Mouse (Mus musculus): Measurements from ENCODE around the gene Apol7a. TPM values are rescaled to one million over a fixed set of nuclear protein-coding genes. Genes with fewer than 3 reads are reported as not detected.

Gene Apol7a
- polyA plus RNA-seq, 2 experiments = 0.26 to 0.56 TPM

DNA sequence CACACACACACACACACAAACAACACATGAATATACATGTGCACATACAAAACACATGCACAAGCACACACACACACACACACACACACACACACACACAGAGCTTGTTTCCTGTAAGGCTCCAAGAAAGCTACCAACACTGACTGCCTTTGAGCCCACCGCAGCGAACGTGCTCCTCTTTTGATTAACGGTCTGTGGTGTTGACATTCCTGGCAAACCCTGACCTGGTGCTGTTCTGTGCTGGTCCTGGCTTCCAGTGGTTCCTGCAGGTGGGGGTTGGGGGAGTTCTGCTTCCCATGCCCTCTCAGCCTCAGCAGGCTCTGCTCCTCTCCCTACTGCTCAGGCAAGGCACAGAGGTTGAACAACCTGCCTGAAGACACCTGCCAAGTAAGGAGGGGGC, 45.1 kb downstream of the Apol7a start:
- no peak for TF ChIP-seq CTCF (IDR thresholded peaks at IDR 0.05; ENCODE audit: low read depth)
- no peak for TF ChIP-seq EP300 (IDR thresholded peaks at IDR 0.05; ENCODE audit: low read depth)
- 24% methylated on average over 4 of the region's 4 CpGs for WGBS (ENCODE audit: insufficient replicate concordance)
- no peak overlapping the region for H3K9ac ChIP-seq (replicated peaks)
- DNase-seq (ENCODE audit: low read depth in 3 of 3, low spot score in 3 of 3) (no peak), ATAC-seq (ENCODE audit: insufficient read depth) (no peak)
- no peaks in the 10 kb centered on the region for H3K9me3 ChIP-seq (ENCODE audit: control insufficient read depth, low read length)
- peaks cover 0 to 3% of the 10 kb centered on the region in 2 experiments; a peak in 2 of 4 replicates for H3K4me1 ChIP-seq (replicated peaks; ENCODE audit: control insufficient read depth in 2 of 2, insufficient read depth in 2 of 2, low read length in 1 of 2)
- H3K27me3 ChIP-seq (ENCODE audit: control insufficient read depth, insufficient read depth, low read length) = no peaks in the 10 kb centered on the region
- H3K4me3 ChIP-seq (ENCODE audit: insufficient read depth in 1 of 2, low read depth in 2 of 2, low read length in 2 of 2) = no peak overlapping the region
- no peak overlapping the region for H3K4me2 ChIP-seq (ENCODE audit: low read depth)
- H3K27ac ChIP-seq = no peak overlapping the region
- H3K36me3 ChIP-seq (replicated peaks; ENCODE audit: control insufficient read depth, insufficient read depth, low read depth) = no peaks in the 10 kb centered on the region

DNA sequence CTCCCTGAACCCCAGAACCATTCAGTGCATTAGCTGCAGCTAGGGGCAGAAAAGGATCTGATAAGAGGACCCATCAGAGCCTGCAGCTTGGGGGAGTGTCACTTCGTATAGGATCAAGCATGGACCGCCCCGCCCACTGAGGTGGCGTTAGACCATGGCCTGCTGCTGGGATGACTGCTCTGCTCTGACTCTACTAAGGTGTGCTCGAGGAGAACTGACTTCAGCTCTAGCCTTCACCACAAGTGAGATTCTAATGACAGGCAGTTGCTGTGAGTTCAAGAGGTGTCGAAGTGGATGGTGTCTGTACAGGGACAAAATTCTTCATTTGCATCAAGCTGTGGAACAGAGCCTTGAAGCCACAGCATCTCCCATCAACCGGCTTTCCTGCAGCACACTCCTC, 46.0 kb downstream of the Apol7a start:
- H3K4me1 ChIP-seq (replicated peaks; ENCODE audit: control insufficient read depth in 2 of 2, insufficient read depth in 2 of 2, low read length in 1 of 2) = peaks cover 0 to 2% of the 10 kb centered on the region in 2 experiments; a peak in 1 of 4 replicates
- H3K4me2 ChIP-seq (ENCODE audit: low read depth) = no peak overlapping the region
- no peaks in the 10 kb centered on the region for H3K9me3 ChIP-seq (ENCODE audit: control insufficient read depth, low read length)
- DNase-seq (ENCODE audit: low read depth in 3 of 3, low spot score in 3 of 3) = no peak
- H3K9ac ChIP-seq (replicated peaks) = no peak overlapping the region
- TF ChIP-seq CTCF (IDR thresholded peaks at IDR 0.05; ENCODE audit: low read depth) (no peak), EP300 (IDR thresholded peaks at IDR 0.05; ENCODE audit: low read depth) (no peak)
- H3K27ac ChIP-seq = no peak overlapping the region
- H3K4me3 ChIP-seq (ENCODE audit: insufficient read depth in 1 of 2, low read depth in 2 of 2, low read length in 2 of 2) = no peak overlapping the region
- H3K27me3 ChIP-seq (ENCODE audit: control insufficient read depth, insufficient read depth, low read length) = no peaks in the 10 kb centered on the region
- WGBS (ENCODE audit: insufficient replicate concordance) = 39% methylated on average over 7 of the region's 7 CpGs
- H3K36me3 ChIP-seq (replicated peaks; ENCODE audit: control insufficient read depth, insufficient read depth, low read depth) = no peaks in the 10 kb centered on the region
- no peak for ATAC-seq (ENCODE audit: insufficient read depth)

DNA sequence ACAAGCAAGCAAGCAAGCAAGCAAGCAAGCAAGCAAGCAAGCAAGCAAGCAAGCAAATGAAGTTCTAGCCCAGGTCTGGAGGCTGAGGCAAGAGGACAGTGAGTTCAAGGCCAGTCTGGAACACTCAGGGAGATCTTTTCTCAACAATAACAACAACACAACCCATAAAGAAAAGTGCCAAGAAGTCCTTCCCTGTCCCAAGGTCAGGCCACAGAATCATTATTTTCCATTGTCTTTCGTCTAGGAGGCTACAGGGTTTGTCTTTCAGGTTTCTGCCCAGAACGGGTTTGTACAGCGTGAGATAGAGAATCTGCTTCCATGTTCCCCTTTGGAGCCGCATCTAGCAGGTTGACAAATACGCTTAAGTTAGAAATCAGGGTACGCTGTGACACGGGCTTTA, 48.8 kb downstream of the Apol7a start:
- ATAC-seq (ENCODE audit: insufficient read depth) = no peak

DNA sequence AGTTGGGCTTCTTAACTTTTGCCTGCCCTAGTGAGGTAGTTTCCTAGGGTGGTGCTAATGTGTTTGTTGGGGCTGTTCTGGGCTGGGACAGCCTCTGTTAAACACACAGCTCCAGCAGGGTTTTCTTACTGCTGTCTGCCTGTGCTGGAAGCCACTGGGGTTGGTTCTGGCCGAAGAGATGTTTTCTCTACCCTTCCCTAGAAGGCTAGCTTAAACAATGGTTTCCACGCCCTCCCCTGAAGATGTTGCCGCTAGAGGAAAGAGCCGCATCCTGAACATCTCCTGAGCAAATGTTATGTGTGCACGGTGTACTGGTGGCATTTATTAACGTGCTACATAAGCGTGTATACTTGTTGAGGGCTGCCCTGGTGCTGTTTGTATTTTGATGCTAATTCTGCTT, 50.8 kb downstream of the Apol7a start:
- Histone ChIP-seq H3K4me3 (ENCODE audit: insufficient read depth in 1 of 2, low read depth in 2 of 2, low read length in 2 of 2) (no peak overlapping the region), H3K4me1 (replicated peaks; ENCODE audit: control insufficient read depth in 2 of 2, insufficient read depth in 2 of 2, low read length in 1 of 2) (peaks cover 0 to 8% of the 10 kb centered on the region in 2 experiments; a peak in 2 of 4 replicates), H3K27me3 (ENCODE audit: control insufficient read depth, insufficient read depth, low read length) (no peaks in the 10 kb centered on the region), H3K9ac (replicated peaks) (no peak overlapping the region), H3K4me2 (ENCODE audit: low read depth) (no peak overlapping the region), H3K27ac (no peak overlapping the region), H3K9me3 (ENCODE audit: control insufficient read depth, low read length) (no peaks in the 10 kb centered on the region), H3K36me3 (replicated peaks; ENCODE audit: control insufficient read depth, insufficient read depth, low read depth) (no peaks in the 10 kb centered on the region)
- TF ChIP-seq CTCF (IDR thresholded peaks at IDR 0.05; ENCODE audit: low read depth) (no peak), EP300 (IDR thresholded peaks at IDR 0.05; ENCODE audit: low read depth) (no peak)
- WGBS (ENCODE audit: insufficient replicate concordance) = 43% methylated on average over 7 of the region's 7 CpGs
- DNase-seq (ENCODE audit: low read depth in 3 of 3, low spot score in 3 of 3) (no peak), ATAC-seq (ENCODE audit: insufficient read depth) (no peak)

More for the DNA sequence above, 48.8 kb downstream of the Apol7a start:
- TF ChIP-seq EP300 (IDR thresholded peaks at IDR 0.05; ENCODE audit: low read depth) = no peak
- DNase-seq (ENCODE audit: low read depth in 3 of 3, low spot score in 3 of 3) = no peak
- no peak overlapping the region for H3K4me3 ChIP-seq (ENCODE audit: insufficient read depth in 1 of 2, low read depth in 2 of 2, low read length in 2 of 2)
- no peak overlapping the region for H3K27ac ChIP-seq
- WGBS (ENCODE audit: insufficient replicate concordance) = 59% methylated on average over 7 of the region's 7 CpGs
- no peak overlapping the region for H3K4me2 ChIP-seq (ENCODE audit: low read depth)
- H3K27me3 ChIP-seq (ENCODE audit: control insufficient read depth, insufficient read depth, low read length) = no peaks in the 10 kb centered on the region
- no peak overlapping the region for H3K9ac ChIP-seq (replicated peaks)
- no peaks in the 10 kb centered on the region for H3K36me3 ChIP-seq (replicated peaks; ENCODE audit: control insufficient read depth, insufficient read depth, low read depth)
- no peaks in the 10 kb centered on the region for H3K9me3 ChIP-seq (ENCODE audit: control insufficient read depth, low read length)
- H3K4me1 ChIP-seq (replicated peaks; ENCODE audit: control insufficient read depth in 2 of 2, insufficient read depth in 2 of 2, low read length in 1 of 2) = 0 out of 4 replicates have a peak, but pooled peaks cover 0 to 2% of the 10 kb centered on the region in 2 experiments

DNA sequence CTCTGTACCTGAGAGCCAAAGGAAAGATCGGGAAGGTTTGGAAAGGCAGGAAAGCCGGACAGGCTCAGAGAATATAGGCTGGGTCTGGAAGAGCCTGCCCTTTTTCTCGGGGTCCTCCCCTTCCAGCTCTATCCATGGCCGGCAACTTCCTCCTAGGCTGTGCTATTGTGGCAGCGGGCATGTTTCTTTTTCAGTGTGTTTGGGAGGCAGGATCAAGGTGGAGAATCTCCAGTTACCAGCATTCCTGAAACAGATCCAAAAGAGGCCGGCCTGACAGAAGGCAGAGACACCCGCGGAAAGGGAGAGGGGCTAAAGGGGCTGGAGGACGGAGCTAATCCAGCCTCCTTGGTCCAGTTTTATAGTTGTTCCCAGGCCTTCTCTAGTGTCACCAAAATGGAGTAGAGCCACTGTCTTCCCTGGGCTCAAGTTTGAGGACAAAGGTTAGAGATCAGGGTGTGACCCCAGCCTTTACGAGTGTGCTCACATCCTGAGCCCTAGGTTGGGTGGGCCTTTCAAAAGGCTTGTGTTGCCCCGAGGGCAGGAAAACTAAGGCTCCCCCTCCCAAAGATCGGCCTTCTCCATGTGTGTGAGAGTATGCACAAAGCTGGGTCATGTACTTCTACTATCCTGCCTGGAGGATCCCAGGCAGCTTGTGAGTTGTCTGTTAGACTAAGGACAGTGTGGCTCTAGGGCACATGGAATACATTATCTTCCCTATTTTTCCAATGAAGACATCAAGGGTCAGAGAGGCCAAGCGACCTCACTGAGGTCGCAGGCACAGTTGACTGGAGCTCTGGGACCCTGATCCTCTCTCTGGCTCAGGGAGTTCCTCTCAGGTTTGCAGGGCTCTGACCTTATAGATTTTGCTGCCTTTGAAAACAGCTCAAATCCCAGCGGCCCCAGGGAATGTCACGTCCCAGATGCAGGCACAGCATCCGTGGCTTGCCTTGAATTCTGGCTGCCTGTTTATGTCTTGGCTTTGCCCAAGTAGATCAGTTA, 54.5 kb downstream of the Apol7a start:
- no peak; the same call in 1 of the 2 replicates for ATAC-seq (ENCODE audit: insufficient read depth)
- no peaks in the 10 kb centered on the region for H3K27me3 ChIP-seq (ENCODE audit: control insufficient read depth, insufficient read depth, low read length)
- no peak overlapping the region for H3K27ac ChIP-seq
- no peak for DNase-seq (ENCODE audit: low read depth in 3 of 3, low spot score in 3 of 3)
- no peak overlapping the region for H3K4me2 ChIP-seq (ENCODE audit: low read depth)
- no peaks in the 10 kb centered on the region for H3K36me3 ChIP-seq (replicated peaks; ENCODE audit: control insufficient read depth, insufficient read depth, low read depth)
- H3K9ac ChIP-seq (replicated peaks) = no peak overlapping the region
- no peak for TF ChIP-seq EP300 (IDR thresholded peaks at IDR 0.05; ENCODE audit: low read depth)
- no peaks in the 10 kb centered on the region for H3K9me3 ChIP-seq (ENCODE audit: control insufficient read depth, low read length)
- 38% methylated on average over 17 of the region's 17 CpGs for WGBS (ENCODE audit: insufficient replicate concordance)
- peaks cover 0 to 8% of the 10 kb centered on the region in 2 experiments; a peak in 2 of 4 replicates for H3K4me1 ChIP-seq (replicated peaks; ENCODE audit: control insufficient read depth in 2 of 2, insufficient read depth in 2 of 2, low read length in 1 of 2)
- no peak overlapping the region for H3K4me3 ChIP-seq (ENCODE audit: insufficient read depth in 1 of 2, low read depth in 2 of 2, low read length in 2 of 2)

All from liver, embryonic 14.5 days (tissue).